Mouse (Mus musculus) kidney, postnatal 36 days (tissue): ENCODE measurements around the gene Arl5a.

Experiments used
- DNase-seq, 2 experiments: peaks; one replicate each; pipeline ENCODE4 v3.0.0; 2021 to 2022; ENCODE audit warnings: mixed read lengths in 2 of 2

Gene Arl5a

DNA sequence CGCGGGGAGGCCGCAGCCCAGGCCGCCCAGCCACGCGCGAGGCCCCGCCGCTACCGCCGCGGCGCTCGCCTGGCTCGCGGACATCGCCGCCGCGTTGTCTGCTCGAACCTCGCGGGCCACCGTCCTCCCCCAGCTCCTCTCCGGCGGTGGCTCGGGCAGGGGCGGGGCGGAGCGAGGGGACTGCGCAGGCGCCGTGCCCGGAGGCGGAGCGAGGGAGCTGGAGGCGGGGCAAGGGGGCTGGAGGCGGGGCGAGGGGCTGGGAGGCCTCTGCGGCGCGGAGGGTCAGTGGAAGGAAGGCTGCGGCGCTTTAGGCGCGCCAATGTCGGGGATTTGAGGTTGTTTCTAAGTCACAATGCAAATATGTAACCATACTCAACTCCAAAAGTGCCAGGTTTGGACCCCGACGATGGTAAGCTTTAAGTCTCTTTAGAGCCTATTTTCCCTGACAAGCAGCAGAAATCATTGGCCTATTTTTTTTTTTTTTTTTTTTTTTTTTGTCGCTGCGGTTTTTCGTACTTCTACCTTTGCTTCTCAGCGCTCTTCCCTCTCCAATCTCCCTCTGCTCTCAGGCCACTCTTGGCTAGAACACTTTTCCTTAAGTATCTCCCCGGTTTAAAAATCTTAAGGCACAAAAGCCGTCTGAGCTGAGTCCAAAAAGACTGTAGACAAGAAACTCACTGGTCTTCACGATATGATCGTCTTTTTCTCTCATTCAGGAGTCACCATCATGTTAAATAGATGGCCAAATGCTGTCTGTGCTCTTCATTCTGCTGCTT, at the start of gene Arl5a:
Gene Arl5a, minus strand, starts transcription at position 155 of the 776 bp plus-strand sequence.
- peak; percentile 94 to 97 for DNase-seq

- no peak for DNase-seq
These were observed 47.0 kb upstream of the Arl5a start for GRCm38 (mm10) chr2:52471545-52472291.

DNA sequence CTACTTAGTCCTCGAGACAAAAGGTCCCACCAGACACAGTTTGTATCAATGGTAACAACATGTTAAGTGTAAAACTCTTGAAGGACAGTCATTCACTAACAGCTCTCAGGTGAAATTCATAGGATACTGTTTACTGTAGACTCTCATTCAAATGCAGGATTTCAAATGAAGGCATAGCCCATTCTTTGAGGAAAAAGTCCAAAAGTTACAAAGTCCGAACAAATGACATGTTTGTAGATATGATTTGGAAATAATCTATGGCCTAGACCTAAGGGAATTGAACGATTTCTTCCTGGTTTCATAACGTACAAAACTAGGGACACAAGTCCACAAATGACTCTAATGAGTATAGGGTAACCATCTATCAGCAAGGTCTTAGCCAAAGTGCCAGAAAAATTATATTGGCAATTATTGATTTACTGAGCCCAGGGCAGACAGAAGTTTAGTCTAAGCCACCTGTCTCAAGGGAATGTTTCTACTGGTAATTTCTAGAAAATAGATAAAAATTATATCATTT, 45.4 kb upstream of the Arl5a start:
- DNase-seq = no peak

- DNase-seq = peak in 1 of 2 experiments; percentile 13
These were observed 42.9 kb upstream of the Arl5a start for GRCm38 (mm10) chr2:52467629-52468028.

- DNase-seq = no peak
These were observed 36.7 kb upstream of the Arl5a start for GRCm38 (mm10) chr2:52461206-52461967.

DNA sequence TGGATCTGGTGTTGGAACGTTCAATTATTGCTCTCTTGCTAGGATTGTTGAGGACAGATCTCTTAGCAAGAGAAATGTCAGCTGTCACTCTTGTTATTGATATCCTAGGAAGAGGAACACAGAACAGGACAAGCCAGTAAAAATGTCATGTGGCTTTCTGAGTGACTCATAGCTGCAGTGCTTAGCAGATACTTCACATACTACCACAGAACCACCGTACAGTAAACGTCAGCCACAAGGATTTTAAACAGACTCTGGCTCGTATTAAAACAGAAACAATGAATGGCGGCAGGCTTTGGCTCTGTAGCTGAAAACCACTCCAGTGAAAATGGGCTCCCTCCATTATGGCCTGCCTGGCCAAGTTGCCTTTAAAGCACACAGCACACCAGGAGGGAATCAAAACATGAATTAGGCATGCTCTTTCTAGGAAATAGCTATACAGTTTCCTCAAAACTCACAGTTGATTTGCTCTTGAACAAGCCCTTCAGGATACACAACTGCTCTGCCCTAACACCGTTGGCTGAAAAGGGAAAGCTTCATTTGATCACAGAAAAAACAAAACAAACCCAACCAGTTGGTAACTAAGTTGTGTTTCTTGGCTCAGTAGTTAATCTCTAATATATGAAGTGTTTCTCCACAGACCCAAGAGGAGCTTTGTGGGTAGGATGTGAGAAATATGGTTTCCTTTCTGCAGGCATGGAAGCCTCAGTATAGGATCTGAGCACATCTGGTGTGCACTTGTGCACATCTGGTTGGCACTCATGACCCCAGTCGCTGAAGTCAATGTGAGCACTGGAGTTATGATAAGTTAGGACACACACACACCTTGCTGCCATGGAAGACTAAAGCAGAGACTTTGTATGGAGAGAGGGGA, 31.1 kb upstream of the Arl5a start:
- DNase-seq = no peak

GRCm38 (mm10) chr2:52449818-52450217, 25.1 kb upstream of the Arl5a start:
- DNase-seq = no peak

DNA sequence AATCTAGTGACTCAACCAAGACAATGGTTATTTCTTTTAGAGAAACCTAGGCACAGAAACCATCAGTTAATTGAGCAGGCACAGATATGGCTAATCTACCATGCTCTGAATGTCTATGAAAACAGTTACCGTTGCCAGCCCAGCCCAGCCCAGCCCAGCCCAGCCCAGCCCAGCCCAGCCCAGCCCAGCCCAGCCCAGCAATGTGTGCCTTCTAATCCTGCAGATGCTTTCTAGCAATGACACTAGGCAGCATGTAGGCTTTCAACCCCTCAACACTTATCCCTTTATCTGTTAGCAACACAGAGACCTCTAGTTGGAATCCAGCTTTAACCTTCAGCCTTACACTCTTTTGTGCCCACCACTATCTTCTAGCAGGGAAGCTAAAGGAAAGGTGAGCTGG, 24.2 kb upstream of the Arl5a start:
- no peak for DNase-seq

- DNase-seq = no peak
These were observed 21.9 kb upstream of the Arl5a start for GRCm38 (mm10) chr2:52446648-52447047.

GRCm38 (mm10) chr2:52442125-52442524, 17.4 kb upstream of the Arl5a start:
- DNase-seq = no peak

- DNase-seq = no peak
These were observed 15.8 kb upstream of the Arl5a start for GRCm38 (mm10) chr2:52440420-52441015.

DNA sequence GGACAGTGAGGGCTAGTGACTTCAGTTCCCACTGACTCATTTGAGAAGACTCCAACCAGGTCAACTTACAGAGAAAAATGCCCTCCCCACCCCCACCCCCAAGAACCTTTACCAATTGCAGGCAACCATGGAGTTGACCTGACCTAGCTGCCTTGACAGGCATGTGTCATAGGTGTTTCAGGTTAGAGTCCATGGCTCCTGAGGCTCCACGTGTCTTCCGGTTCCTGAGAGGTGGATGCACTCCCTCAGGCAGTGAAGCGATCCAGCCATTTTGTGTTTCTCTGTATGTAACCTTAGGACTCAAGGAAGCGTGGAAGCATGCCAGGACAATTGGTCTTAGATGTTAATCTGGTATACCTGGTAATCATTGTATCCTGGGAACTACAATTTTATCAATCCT, 13.7 kb upstream of the Arl5a start:
- DNase-seq = no peak

DNA sequence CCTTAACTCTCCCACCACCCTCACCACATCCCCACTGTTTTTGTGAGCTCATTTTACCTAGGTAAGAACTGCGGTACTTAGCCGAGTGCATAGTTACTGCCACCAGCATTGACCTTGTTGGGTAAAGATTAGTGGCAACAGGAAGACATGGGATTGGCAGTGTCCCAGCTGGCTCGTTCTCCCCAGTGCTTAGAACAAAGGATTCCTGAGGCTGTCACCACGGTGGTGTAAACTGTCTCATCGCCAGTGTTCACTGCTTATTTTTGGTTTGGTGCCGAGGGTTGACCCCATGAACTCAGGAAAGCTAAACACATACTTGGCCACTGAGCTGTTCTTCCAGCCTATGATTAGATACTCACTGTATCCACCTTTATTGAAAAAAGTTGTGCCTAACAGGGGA, 13.3 kb upstream of the Arl5a start:
- peak; percentile 89 to 90 for DNase-seq

- DNase-seq = no peak
These were observed 11.4 kb upstream of the Arl5a start for GRCm38 (mm10) chr2:52435919-52436632.

- DNase-seq = no peak
These were observed 8.7 kb upstream of the Arl5a start for GRCm38 (mm10) chr2:52433365-52433764.

- no peak for DNase-seq
These were observed 2.7 kb upstream of the Arl5a start for GRCm38 (mm10) chr2:52427383-52427782.

DNA sequence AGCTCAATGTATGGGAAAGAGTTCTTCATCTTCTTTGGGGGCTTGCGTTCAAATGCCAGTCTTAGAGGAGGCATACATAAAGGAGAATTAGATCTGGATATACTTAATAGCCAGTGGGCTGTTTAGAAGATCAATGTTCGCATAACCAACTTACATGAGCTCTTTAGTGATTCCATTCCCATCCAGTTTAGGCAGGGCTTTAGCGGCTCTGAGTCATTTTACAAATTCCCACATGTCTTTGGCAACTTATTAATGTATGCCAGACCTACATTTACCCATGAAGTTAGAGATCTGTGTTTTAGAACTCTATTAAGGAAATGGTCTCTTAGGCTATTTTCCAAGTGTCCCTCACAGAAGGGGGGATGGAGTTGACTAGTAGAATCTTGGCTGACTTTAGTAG, 1.3 kb upstream of the Arl5a start:
- DNase-seq = no peak

DNA sequence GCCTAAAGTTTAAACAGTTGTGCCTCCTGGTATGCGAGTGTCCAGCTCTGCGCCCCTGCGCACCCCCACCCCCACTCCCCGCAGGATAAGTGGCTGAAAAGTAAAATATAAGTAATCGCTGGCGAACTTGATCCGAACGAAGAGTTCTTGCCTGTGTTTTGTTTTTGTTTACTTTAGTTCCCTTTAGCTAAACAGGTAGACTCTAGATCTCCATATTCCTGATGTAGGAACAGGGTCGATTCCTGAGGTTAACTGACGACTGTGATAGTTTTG, 758 bp upstream of the Arl5a start:
- DNase-seq = peak in 1 of 2 experiments; percentile 23

GRCm38 (mm10) chr2:52424248-52424728, 413 bp downstream of the Arl5a start:
- peak; percentile 20 to 69 for DNase-seq

DNA sequence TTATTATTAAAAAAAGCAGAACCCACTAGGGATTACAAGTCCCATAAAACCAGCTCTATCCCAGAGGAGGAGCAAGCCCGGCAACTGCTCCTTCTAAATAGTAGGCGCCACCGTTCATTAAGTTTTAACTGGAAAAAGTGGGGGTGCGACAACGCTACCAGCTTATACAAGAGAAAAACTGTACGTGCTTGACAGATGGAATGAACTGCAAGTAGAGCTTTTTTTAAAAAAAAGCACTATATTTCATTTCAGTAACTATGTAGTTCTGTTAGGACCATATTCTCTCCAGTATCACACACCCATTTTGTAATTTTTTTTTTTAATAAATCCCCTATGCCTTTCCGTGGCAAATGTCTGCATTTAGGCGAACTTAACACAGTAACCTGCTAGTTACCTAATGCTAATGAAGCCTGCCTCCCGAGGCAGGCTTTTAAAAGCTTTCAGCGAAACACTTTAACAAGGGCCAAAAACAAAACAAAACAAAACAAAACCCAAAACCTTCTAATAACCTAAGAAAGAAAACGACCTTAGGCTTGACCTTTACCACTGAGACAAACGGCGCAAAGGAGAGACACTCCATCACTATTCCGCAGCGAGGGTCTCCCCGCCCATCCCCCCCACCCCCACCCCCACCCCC, 972 bp downstream of the Arl5a start:
- DNase-seq = peak; percentile 25 to 30
